Mouse (Mus musculus): ENCODE data around the gene Hoxb8.

The Hoxb8 gene

GRCm38 (mm10) chr11:96316696-96317607 lies 35.2 kb downstream of the Hoxb8 start:
- DNase-seq, result no peak

GRCm38 (mm10) chr11:96317608-96318367 lies 36.1 kb downstream of the Hoxb8 start, which contains the start of gene Hoxb4:
TSS of gene Hoxb4 (plus strand) at chr11:96318267.
- DNase-seq, result no peak

DNA sequence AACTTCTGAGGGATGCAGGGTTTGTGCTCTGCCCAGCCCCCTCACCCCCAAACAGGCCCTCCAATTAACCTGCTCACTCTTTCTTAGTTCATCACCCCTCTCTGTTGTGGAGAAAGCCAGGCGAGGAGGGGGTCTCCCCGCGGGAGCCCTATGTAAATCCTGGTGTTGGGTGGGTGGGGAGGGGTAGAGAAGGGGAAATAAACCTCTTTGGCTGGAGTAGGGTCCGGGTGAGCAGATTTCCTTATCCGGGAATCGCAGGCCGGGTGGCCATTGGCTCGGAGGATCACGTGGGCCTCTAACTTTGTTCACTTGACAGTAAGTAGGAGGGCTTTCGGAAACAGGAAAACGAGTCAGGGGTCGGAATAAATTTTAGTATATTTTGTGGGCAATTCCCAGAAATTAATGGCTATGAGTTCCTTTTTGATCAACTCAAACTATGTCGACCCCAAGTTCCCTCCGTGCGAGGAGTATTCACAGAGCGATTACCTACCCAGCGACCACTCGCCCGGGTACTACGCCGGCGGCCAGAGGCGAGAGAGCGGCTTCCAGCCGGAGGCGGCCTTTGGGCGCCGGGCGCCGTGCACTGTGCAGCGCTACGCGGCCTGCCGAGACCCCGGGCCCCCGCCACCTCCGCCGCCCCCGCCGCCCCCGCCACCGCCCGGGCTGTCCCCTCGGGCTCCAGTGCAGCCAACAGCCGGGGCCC lies 36.8 kb downstream of the Hoxb8 start:
- DNase-seq, result no peak

DNA sequence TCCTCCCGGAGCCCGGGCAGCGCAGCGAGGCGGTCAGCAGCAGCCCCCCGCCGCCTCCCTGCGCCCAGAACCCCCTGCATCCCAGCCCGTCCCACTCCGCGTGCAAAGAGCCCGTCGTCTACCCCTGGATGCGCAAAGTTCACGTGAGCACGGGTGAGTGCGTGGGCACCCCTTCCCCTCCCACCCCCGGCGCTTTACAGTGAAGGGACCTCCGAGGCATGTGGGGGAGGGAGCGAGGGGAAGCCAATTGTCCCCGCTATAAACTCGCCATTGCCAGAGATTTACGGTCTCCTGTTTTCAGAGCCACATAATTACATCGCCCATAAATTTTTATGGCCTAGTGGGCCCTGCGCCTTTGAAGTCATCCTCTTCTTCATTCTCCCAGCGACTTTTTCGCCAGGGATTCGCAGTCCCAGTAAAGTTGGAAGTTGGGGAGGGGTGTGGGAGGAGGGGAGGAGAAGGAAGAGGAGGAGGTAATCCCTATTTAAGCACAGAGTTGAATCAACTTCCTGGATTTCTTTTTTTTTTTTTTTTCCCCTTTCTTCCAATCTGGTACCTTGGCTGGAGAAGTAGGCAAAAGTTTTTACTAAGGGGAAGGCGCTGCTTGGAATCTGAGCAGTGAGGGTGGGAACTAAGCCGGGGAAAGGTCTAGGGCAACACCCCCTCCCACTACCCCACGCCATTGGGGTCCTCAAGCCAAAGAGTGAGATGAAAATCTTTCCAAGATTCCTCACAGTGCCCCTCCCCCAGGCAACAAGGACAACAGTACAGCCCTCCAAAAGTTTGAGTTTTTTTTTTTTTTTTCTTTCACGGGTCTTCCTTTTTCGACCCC lies 37.6 kb downstream of the Hoxb8 start:
- no peak for DNase-seq

DNA sequence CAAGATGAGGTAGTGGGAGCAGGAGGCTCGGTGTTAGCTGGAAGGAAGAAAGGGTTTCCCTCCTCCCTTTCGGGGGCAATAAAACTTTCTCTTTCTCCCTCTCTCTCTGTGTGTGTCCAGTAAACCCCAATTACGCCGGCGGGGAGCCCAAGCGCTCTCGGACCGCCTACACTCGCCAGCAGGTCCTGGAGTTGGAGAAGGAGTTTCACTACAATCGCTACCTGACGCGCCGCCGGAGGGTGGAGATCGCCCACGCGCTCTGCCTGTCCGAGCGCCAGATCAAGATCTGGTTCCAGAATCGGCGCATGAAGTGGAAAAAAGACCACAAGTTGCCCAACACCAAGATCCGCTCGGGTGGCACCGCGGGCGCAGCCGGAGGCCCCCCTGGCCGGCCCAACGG lies 38.2 kb downstream of the Hoxb8 start:
- no peak for DNase-seq

- no peak for DNase-seq
Observed at GRCm38 (mm10) chr11:96320688-96321087, 39.0 kb downstream of the Hoxb8 start.

DNA sequence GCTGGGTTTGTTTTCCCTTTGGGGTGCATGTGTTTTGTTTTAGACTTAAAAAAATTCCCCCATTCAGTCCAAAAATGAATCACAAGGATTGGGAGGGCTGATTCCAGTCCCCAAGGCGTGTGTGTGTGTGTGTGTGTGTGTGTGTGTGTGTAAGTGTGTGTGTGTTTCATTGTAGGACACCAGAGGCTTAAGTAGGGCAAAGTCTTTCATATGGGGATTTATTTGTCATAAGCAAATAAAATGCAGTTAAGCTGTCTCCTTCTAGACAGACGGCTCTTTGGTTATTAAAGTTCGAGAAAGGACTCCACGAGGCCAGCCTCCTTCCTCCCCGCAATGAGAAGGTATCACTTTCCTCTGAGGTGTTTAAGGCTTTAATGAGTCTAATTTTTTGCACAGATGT lies 40.1 kb downstream of the Hoxb8 start:
- DNase-seq, result no peak

- no peak for DNase-seq
Observed at GRCm38 (mm10) chr11:96322738-96323137, 41.0 kb downstream of the Hoxb8 start.

DNA sequence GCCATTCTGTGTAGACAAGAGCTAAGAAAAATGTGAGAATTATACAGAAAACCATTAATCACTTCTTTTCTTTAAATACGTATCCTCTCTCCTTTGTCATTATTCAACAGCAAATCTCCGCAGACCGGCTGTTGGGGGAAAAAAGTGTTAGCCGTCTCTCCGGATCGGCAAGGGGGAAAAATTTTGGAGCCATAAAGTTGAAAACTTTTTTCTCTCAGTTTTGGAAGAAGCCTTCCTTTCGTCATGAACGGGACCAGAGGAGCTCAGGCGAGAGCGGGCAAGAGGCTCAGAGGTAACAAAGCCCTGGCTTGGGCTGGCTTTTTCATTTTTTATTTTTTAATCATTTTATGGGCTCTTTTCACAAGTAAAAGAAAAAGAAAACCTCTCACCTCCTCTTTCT lies 41.4 kb downstream of the Hoxb8 start, which contains the start of gene Hoxb3:
TSS of gene Hoxb3 (plus strand) at position 173 of the 400 bp plus-strand sequence.
- DNase-seq, result no peak

DNA sequence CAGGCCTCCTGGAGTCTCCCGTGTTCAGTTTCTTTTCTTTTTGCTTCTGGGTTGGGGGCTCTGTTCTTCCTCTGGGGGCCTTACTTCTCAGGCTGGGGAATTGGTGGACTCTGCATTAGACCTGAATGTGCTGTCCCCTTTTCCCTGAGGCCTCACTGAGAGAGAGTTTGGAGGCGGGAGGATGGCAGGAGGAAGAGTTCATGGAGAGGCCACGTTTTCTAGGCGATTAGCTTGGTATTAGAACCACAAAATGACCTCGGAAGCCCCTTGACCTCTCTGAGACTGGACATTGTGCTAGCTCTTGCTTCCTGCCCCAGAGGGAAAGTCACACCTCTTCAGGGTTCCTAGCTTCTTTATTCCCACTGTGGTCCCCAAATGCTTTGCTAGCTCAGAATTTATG lies 42.4 kb downstream of the Hoxb8 start:
- no peak for DNase-seq

GRCm38 (mm10) chr11:96324965-96325364 lies 43.3 kb downstream of the Hoxb8 start:
- no peak for DNase-seq

GRCm38 (mm10) chr11:96325747-96326212 lies 44.1 kb downstream of the Hoxb8 start:
- no peak for DNase-seq

DNA sequence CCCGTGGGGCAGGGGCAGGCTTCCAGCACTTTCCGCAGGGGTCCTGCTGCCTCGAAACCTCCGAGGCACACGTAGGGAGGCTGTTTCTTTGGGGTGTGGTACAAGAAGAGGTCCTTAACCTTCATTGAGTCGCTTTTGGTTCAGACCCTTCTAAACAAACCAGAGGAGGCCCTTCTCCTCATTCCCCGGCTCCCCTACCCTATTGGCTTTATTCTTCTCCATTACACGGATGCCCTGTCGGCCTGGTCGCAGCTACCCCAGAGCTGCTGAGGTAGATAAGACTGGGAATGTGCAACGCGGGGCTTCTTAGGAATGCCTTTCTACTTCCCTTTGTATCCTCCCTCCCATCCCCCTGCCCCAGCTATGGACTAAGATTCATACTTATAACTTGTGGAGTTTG lies 45.0 kb downstream of the Hoxb8 start:
- no peak for DNase-seq

GRCm38 (mm10) chr11:96327122-96327521 lies 45.4 kb downstream of the Hoxb8 start:
- DNase-seq, result no peak

- no peak for DNase-seq
Observed at GRCm38 (mm10) chr11:96327750-96328149, 46.0 kb downstream of the Hoxb8 start.

- DNase-seq, result no peak
Observed at GRCm38 (mm10) chr11:96328605-96329004, 46.9 kb downstream of the Hoxb8 start.

- DNase-seq, result no peak
Observed at GRCm38 (mm10) chr11:96332105-96332504, 50.4 kb downstream of the Hoxb8 start.

DNA sequence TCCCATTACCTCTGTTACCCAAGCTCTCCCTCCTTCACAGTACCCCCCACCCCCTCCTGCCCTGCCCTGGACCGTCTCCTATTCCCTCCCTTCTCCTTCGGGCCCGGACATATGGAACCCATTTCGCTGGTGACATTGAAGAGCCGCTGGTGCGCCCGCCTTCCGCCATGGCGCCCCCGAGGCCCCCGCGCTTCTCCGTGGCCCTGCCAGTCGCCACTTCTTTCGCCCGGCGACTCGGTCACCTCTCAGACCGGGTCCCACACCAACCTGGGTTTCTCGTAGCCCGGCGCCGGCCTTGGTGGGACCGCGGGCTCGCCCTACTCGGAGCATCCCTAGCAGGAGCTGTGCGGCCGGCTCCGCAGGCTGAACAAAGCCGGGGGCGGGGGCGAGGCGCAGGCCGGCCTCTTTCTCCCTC lies 50.9 kb downstream of the Hoxb8 start:
- no peak for DNase-seq

DNA sequence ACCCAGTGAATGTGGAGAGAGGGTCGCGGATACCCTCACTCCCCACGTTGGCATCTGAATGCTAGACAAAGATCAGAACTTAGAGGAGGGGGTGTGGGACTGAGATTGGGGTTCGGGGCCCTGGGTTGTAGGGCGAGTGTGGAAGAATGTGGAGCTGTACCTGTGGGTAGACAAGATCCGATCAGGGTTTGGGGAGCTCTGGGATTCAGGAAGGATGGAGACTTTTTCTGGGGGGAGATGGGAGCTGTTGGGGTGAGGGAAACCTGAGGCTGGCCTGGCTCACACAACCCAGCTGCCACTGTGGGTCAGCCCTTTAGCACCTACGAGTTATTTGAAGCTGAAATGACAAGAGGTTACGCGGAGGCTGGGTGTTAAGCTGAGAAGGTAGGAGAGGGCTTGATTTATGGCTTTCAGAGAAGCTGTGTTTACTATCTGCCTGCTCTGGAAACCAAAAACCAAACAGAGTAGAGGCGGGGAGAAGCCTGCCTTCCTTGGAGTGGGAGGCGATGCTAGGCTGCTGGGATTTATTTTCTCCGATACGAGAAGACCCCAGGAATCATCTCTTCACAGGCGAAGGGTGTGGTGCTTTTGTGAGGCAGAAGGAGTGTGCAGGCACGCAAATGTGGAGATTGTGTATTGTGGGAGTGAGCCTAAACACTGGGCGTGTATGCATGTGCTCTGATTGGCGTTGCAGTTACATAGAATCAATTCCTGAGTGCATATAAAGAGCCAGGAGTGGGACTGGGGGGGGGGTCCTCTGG lies 51.7 kb downstream of the Hoxb8 start:
- DNase-seq, result no peak

- DNase-seq, result no peak
Observed at GRCm38 (mm10) chr11:96334002-96334364, 52.3 kb downstream of the Hoxb8 start.
